Mouse (Mus musculus): ENCODE measurements around the gene 4930550C14Rik. TPM values are rescaled to one million over a fixed set of nuclear protein-coding genes. Genes with fewer than 3 reads are reported as not detected.

Gene 4930550C14Rik
- total and polyA plus RNA-seq, 3 experiments, result 0.30 to 1.7 (median 0.97) TPM

- TF ChIP-seq JUND (conservative IDR thresholded peaks at IDR 0.05; ENCODE audit: low read depth, low read length) (no peak), POLR2A (IDR thresholded peaks at IDR 0.05; ENCODE audit: low read depth, low read length) (no peak), MAFK (IDR thresholded peaks at IDR 0.05; ENCODE audit: insufficient replicate concordance, low read length) (no peak), CHD1 (IDR thresholded peaks at IDR 0.05; ENCODE audit: low read depth, low read length) (no peak), ELF1 (IDR thresholded peaks at IDR 0.05; ENCODE audit: low read depth, low read length) (no peak), NELFE (IDR thresholded peaks at IDR 0.05; ENCODE audit: low read depth, low read length) (no peak), MAX (IDR thresholded peaks at IDR 0.05; ENCODE audit: low read length) (no peak), EP300 (IDR thresholded peaks at IDR 0.05; ENCODE audit: low read length) (no peak), MYC (IDR thresholded peaks at IDR 0.05; ENCODE audit: low read depth, low read length) (no peak), PAX5 (IDR thresholded peaks at IDR 0.05; ENCODE audit: low read length) (no peak), TBP (conservative IDR thresholded peaks at IDR 0.05; ENCODE audit: low read depth, low read length) (no peak), CTCF (conservative IDR thresholded peaks at IDR 0.05 in 1 of 2, IDR thresholded peaks at IDR 0.05 in 1 of 2; ENCODE audit: low read depth in 2 of 2, low read length in 2 of 2) (no peak), KAT2A (IDR thresholded peaks at IDR 0.05; ENCODE audit: insufficient replicate concordance, low read length) (no peak), ZMIZ1 (IDR thresholded peaks at IDR 0.05; ENCODE audit: low read depth, low read length) (no peak), USF1 (IDR thresholded peaks at IDR 0.05; ENCODE audit: low read depth, low read length) (no peak), E2F4 (IDR thresholded peaks at IDR 0.05; ENCODE audit: insufficient replicate concordance, low read depth, low read length) (no peak)
- no peaks in the 10 kb centered on the region for H3K4me1 ChIP-seq (ENCODE audit: control insufficient read depth in 1 of 2, insufficient read depth in 2 of 2)
- no peaks in the 10 kb centered on the region for H3K27me3 ChIP-seq (replicated peaks)
- H3K27ac ChIP-seq (ENCODE audit: insufficient read depth, low read depth), result no peak overlapping the region
- no peaks in the 10 kb centered on the region for H3K36me3 ChIP-seq (replicated peaks in 1 of 2; ENCODE audit: control insufficient read depth in 1 of 2, insufficient read depth in 1 of 2, low read length in 1 of 2)
- H3K9ac ChIP-seq (ENCODE audit: insufficient read depth, low read depth), result no peak overlapping the region
- in situ Hi-C loops (cut with MboI; ENCODE audit: low pct_ligation_motif_present, low pct_unique_long_range_greater_than_20kb, low sequenced_read_pairs) (no loop called here), dilution Hi-C loops (cut with MboI; ENCODE audit: extremely low pct_ligation_motif_present, extremely low pct_unique_long_range_greater_than_20kb, low sequenced_read_pairs) (no loop called here)
- H3K9me3 ChIP-seq (replicated peaks; ENCODE audit: low read length), result no peaks in the 10 kb centered on the region
- H3K4me3 ChIP-seq (replicated peaks in 1 of 3; ENCODE audit: low read depth in 2 of 3, low read length in 2 of 3, poor library complexity in 1 of 3), result no peak overlapping the region
- H3K79me2 ChIP-seq (replicated peaks; ENCODE audit: control insufficient read depth, extremely low read depth, insufficient read depth, poor library complexity, severe bottlenecking), result no peaks in the 10 kb centered on the region
- no peak for DNase-seq (ENCODE audit: extremely low read depth)
- H3K4me2 ChIP-seq (ENCODE audit: insufficient read depth, low read depth, poor library complexity, severe bottlenecking), result no peak overlapping the region
These were observed 24.6 kb downstream of the 4930550C14Rik start for GRCm38 (mm10) chr9:53426726-53427125.

- dilution Hi-C loops (cut with MboI; ENCODE audit: extremely low pct_ligation_motif_present, extremely low pct_unique_long_range_greater_than_20kb, low sequenced_read_pairs), result no loop called here
- no peak for TF ChIP-seq CHD1 (IDR thresholded peaks at IDR 0.05; ENCODE audit: low read depth, low read length)
- TF ChIP-seq MYC (IDR thresholded peaks at IDR 0.05; ENCODE audit: low read depth, low read length), result no peak
- no peak overlapping the region for H3K4me2 ChIP-seq (ENCODE audit: insufficient read depth, low read depth, poor library complexity, severe bottlenecking)
These were observed 25.5 kb downstream of the 4930550C14Rik start for GRCm38 (mm10) chr9:53427638-53428037.

More at GRCm38 (mm10) chr9:53427638-53428037, 25.5 kb downstream of the 4930550C14Rik start:
- H3K4me3 ChIP-seq (replicated peaks in 1 of 3; ENCODE audit: low read depth in 2 of 3, low read length in 2 of 3, poor library complexity in 1 of 3), result no peak overlapping the region
- no peak overlapping the region for H3K27ac ChIP-seq (ENCODE audit: insufficient read depth, low read depth)
- H3K79me2 ChIP-seq (replicated peaks; ENCODE audit: control insufficient read depth, extremely low read depth, insufficient read depth, poor library complexity, severe bottlenecking), result no peaks in the 10 kb centered on the region
- DNase-seq (ENCODE audit: extremely low read depth), result no peak
- no peak overlapping the region for H3K9ac ChIP-seq (ENCODE audit: insufficient read depth, low read depth)
- in situ Hi-C loops (cut with MboI; ENCODE audit: low pct_ligation_motif_present, low pct_unique_long_range_greater_than_20kb, low sequenced_read_pairs), result no loop called here
- no peaks in the 10 kb centered on the region for H3K9me3 ChIP-seq (replicated peaks; ENCODE audit: low read length)
- H3K27me3 ChIP-seq (replicated peaks), result no peaks in the 10 kb centered on the region
- no peaks in the 10 kb centered on the region for H3K36me3 ChIP-seq (replicated peaks in 1 of 2; ENCODE audit: control insufficient read depth in 1 of 2, insufficient read depth in 1 of 2, low read length in 1 of 2)
- no peaks in the 10 kb centered on the region for H3K4me1 ChIP-seq (ENCODE audit: control insufficient read depth in 1 of 2, insufficient read depth in 2 of 2)

All from CH12.LX (cell line).